Mouse (Mus musculus): ENCODE results near the gene Zfp984. TPM values are rescaled to one million over a fixed set of nuclear protein-coding genes. Genes with fewer than 3 reads are reported as not detected.

The Zfp984 gene
- polyA plus RNA-seq (2014; fragmentation: Illumina TruSeq; extraction: RNeasy Lipid Tissue Mini Kit (QIAGEN cat#74804); ENCODE audit: low read depth, low replicate concordance), result 11.3 TPM

DNA sequence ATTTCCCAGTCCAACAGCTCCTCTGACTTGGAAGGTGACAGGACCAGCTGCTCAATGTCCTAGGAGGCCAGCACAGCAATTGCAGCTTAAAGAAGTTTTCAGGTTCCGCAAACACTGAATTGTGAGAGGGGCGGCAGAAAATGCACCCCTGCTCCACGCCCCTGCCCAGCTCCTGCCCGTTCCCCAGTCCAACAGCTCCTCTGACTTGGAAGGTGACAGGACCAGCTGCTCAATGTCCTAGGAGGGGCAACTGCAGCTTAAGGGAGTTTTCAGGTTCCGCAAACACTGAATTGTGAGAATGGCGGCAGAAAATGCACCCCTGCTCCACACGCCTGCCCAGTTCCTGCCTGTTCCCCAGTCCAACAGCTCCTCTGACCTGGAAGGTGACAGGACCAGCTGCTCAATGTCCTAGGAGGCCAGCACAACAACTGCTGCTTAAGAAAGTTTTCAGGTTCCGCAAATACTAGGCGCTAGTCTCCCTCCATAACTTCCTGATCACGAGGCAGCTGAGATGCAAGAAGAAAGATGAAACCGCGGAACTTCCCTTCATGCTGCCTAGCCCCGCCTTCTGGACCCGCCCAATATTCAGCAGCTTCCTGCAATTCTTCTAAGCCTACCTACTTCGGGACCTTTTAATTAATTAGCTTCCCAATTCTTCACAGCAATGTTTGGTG lies at the start of gene Zfp984:
Gene Zfp984 (minus strand): TSS at position 497 of the 674 bp plus-strand sequence.

DNA sequence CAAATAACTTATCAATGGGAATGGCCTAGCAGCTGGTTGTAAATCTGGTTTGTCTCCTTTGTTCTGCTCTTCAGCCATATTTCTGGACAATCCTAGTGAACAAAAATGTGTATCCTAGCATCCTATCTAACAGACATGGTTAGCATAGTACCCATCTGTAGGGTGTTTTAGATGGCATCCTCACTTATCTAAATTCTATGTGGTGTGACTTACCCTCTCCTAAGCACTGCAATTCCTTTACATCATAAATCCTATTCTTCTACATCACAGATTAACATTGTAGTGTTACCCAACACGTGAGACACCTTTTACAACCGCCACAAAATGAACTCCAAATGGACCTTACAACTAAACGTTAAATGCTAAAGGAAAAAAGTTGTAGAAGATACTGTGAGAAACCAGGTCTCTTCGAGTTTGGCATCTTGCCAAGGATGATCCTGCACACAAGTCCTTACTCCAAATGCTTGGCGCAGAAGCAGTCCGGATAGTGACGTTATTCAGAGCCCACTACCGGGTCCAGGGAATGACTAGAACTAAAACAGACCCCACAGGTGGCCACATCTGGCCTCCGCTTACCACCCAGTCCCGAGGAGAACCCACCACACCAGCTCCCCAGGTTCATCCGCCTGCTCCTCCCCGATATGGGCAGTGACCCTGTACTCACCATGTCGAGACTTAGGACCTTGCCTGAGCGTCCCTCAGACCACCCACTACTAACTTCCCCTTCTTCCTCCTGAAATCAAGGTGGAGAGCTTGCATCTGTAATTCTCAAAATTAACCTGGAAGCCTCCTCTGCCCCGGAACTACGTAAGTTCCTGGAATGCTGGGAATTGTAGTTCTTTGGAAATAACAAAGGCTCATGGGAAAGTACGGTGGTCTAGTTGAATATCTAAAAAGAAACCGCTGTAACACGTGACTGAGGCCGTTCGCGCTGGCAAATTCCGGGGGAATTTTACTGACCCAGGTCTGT lies 38.3 kb upstream of the Zfp984 start, which contains the start of gene Zfp933:
Gene Zfp933 (minus strand): TSS at position 753 of the 970 bp plus-strand sequence.

Other genes starting within 250 kb of the Zfp984 start
- 34.5 TPM for gene Zfp979, start 167.3 kb downstream of the Zfp984 start, polyA plus RNA-seq (2014; fragmentation: Illumina TruSeq; extraction: RNeasy Lipid Tissue Mini Kit (QIAGEN cat#74804); ENCODE audit: low read depth, low replicate concordance)
- gene Zfp534, start 107.2 kb downstream of the Zfp984 start, polyA plus RNA-seq (2014; fragmentation: Illumina TruSeq; extraction: RNeasy Lipid Tissue Mini Kit (QIAGEN cat#74804); ENCODE audit: low read depth, low replicate concordance), result 5.6 TPM
- 28.0 TPM for gene Zfp933, start 38.6 kb upstream of the Zfp984 start, polyA plus RNA-seq (2014; fragmentation: Illumina TruSeq; extraction: RNeasy Lipid Tissue Mini Kit (QIAGEN cat#74804); ENCODE audit: low read depth, low replicate concordance)
- gene Miip, start 59.0 kb upstream of the Zfp984 start, polyA plus RNA-seq (2014; fragmentation: Illumina TruSeq; extraction: RNeasy Lipid Tissue Mini Kit (QIAGEN cat#74804); ENCODE audit: low read depth, low replicate concordance), result 5.1 TPM
- 6.3 TPM for gene Fv1, start 59.2 kb upstream of the Zfp984 start, polyA plus RNA-seq (2014; fragmentation: Illumina TruSeq; extraction: RNeasy Lipid Tissue Mini Kit (QIAGEN cat#74804); ENCODE audit: low read depth, low replicate concordance)
- 35.9 TPM for gene Mfn2, start 94.9 kb upstream of the Zfp984 start, polyA plus RNA-seq (2014; fragmentation: Illumina TruSeq; extraction: RNeasy Lipid Tissue Mini Kit (QIAGEN cat#74804); ENCODE audit: low read depth, low replicate concordance)
- 0.45 TPM for gene Plod1, start 127.0 kb upstream of the Zfp984 start, polyA plus RNA-seq (2014; fragmentation: Illumina TruSeq; extraction: RNeasy Lipid Tissue Mini Kit (QIAGEN cat#74804); ENCODE audit: low read depth, low replicate concordance)
- gene 2510039O18Rik, start 131.1 kb upstream of the Zfp984 start, polyA plus RNA-seq (2014; fragmentation: Illumina TruSeq; extraction: RNeasy Lipid Tissue Mini Kit (QIAGEN cat#74804); ENCODE audit: low read depth, low replicate concordance), result 5.2 TPM
- not detected for gene Nppb, start 176.0 kb upstream of the Zfp984 start, polyA plus RNA-seq (2014; fragmentation: Illumina TruSeq; extraction: RNeasy Lipid Tissue Mini Kit (QIAGEN cat#74804); ENCODE audit: low read depth, low replicate concordance)
- not detected for gene Nppa, start 190.9 kb upstream of the Zfp984 start, polyA plus RNA-seq (2014; fragmentation: Illumina TruSeq; extraction: RNeasy Lipid Tissue Mini Kit (QIAGEN cat#74804); ENCODE audit: low read depth, low replicate concordance)
- 4.0 TPM for gene Clcn6, start 229.0 kb upstream of the Zfp984 start, polyA plus RNA-seq (2014; fragmentation: Illumina TruSeq; extraction: RNeasy Lipid Tissue Mini Kit (QIAGEN cat#74804); ENCODE audit: low read depth, low replicate concordance)
- 2.7 TPM for gene Mthfr, start 229.3 kb upstream of the Zfp984 start, polyA plus RNA-seq (2014; fragmentation: Illumina TruSeq; extraction: RNeasy Lipid Tissue Mini Kit (QIAGEN cat#74804); ENCODE audit: low read depth, low replicate concordance)